Mouse (Mus musculus): ENCODE results near the gene Ltbr.

Ltbr gene

GRCm38 (mm10) chr6:125313546-125314230, at the start of gene Ltbr:
Gene Ltbr (minus strand): TSS chr6:125313885.
- peak; percentile 35 to 56 for DNase-seq

GRCm38 (mm10) chr6:125363021-125363420, 49.3 kb upstream of the Ltbr start:
- no peak for DNase-seq

- no peak for DNase-seq
These were observed 48.0 kb upstream of the Ltbr start for GRCm38 (mm10) chr6:125361467-125362291.

GRCm38 (mm10) chr6:125360846-125361245, 47.2 kb upstream of the Ltbr start:
- no peak for DNase-seq

- DNase-seq = no peak
These were observed 46.3 kb upstream of the Ltbr start for GRCm38 (mm10) chr6:125359999-125360398.

- no peak for DNase-seq
These were observed 43.6 kb upstream of the Ltbr start for GRCm38 (mm10) chr6:125357334-125357733.

GRCm38 (mm10) chr6:125356264-125356663, 42.6 kb upstream of the Ltbr start:
- no peak for DNase-seq

GRCm38 (mm10) chr6:125355197-125355741, 41.6 kb upstream of the Ltbr start:
- DNase-seq = peak; percentile 81 to 92

- DNase-seq = peak in 1 of 2 experiments; percentile 44
These were observed 40.9 kb upstream of the Ltbr start for GRCm38 (mm10) chr6:125354352-125355151.

GRCm38 (mm10) chr6:125353655-125354054, 40.0 kb upstream of the Ltbr start:
- peak; percentile 65 to 77 for DNase-seq

- no peak for DNase-seq
These were observed 39.5 kb upstream of the Ltbr start for GRCm38 (mm10) chr6:125353221-125353620.

GRCm38 (mm10) chr6:125352811-125353210, 39.1 kb upstream of the Ltbr start:
- DNase-seq = peak; percentile 56 to 64

GRCm38 (mm10) chr6:125352046-125352384, 38.3 kb upstream of the Ltbr start:
- DNase-seq = no peak

GRCm38 (mm10) chr6:125351368-125352045, 37.8 kb upstream of the Ltbr start:
- no peak for DNase-seq

- DNase-seq = no peak
These were observed 37.3 kb upstream of the Ltbr start for GRCm38 (mm10) chr6:125350995-125351324.

- DNase-seq = no peak
These were observed 36.7 kb upstream of the Ltbr start for GRCm38 (mm10) chr6:125350231-125350994.

GRCm38 (mm10) chr6:125349575-125350230, 36.0 kb upstream of the Ltbr start:
- peak; percentile 72 to 79 for DNase-seq

GRCm38 (mm10) chr6:125348721-125349574, 35.3 kb upstream of the Ltbr start, which contains the start of gene Tnfrsf1a:
Gene Tnfrsf1a (plus strand): TSS chr6:125349362.
- no peak for DNase-seq

- no peak for DNase-seq
These were observed 32.3 kb upstream of the Ltbr start for GRCm38 (mm10) chr6:125346029-125346428.

GRCm38 (mm10) chr6:125345625-125346024, 31.9 kb upstream of the Ltbr start:
- DNase-seq = no peak

All from thymus, postnatal 36 days (tissue).